In the genomic region with DNA sequence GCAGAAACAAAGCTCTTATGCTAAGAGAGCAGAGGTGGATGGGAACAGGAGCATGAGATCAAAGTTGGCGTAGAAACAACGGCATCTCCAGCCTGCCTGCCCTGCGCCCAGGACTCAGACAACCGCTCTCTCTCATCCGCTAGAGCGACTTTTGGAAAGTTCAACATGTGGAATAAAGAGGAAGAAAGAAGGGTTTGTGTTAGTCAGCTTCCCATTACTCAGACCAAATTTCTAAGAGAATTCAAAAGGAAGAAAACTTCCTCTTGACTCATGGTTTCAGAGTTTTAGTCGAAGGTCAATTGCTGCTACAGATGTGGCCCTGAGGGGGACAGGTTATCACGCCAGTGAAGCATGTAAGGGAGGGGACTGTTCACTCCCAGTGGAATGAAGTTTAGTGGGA, we compare ENCODE assay signal across 15 mouse cellular contexts. TPM values are rescaled to one million over a fixed set of nuclear protein-coding genes. Genes with fewer than 3 reads are reported as not detected.
"Had no signal": no experiment of that assay in that cellular context is flagged by ENCODE, and none has a peak within 500 bp of the region (broad histone marks: within the 10 kb centered on the region; RNA-seq: fewer than 3 reads in every experiment).

No protein-coding gene starts in this region.

- H3K4me1 ChIP-seq: kidney, embryonic 15.5 days; liver, embryonic 13.5 days; neural tube, embryonic 13.5 days; stomach, embryonic 15.5 days had no signal

- H3K4me3 ChIP-seq: kidney, embryonic 15.5 days; left cerebral cortex, adult 2 months; liver, embryonic 13.5 days; megakaryocyte, embryonic 14.5 days; midbrain, embryonic 10.5 days; midbrain, embryonic 13.5 days; myocyte; neural tube, embryonic 13.5 days; stomach, embryonic 15.5 days had no signal

- H3K27me3 ChIP-seq: liver, embryonic 13.5 days; midbrain, embryonic 13.5 days; neural tube, embryonic 13.5 days; stomach, embryonic 15.5 days had no signal

- H3K36me3 ChIP-seq: kidney, embryonic 15.5 days; liver, embryonic 13.5 days; midbrain, embryonic 10.5 days; midbrain, embryonic 13.5 days; neural tube, embryonic 13.5 days; stomach, embryonic 15.5 days had no signal

- H3K27ac ChIP-seq: kidney, embryonic 15.5 days; left cerebral cortex, adult 2 months; liver, embryonic 13.5 days; midbrain, embryonic 10.5 days; midbrain, embryonic 13.5 days; neural tube, embryonic 13.5 days; stomach, embryonic 15.5 days had no signal

RNA-seq across cellular contexts. Expression of a gene that starts 39.5 kb away (rescaled TPM):
- total RNA-seq: liver, adult 2 months had no signal
- polyA plus RNA-seq: limb, embryonic 11.5 days; liver, adult 2 months had no signal

RNA-seq across cellular contexts. Expression of a gene that starts 46.6 kb away (rescaled TPM):
- total RNA-seq: liver, adult 2 months; monocyte, adult 5-6 weeks had no signal
- polyA plus RNA-seq: liver, adult 2 months; liver, embryonic 13.5 days; liver, embryonic 16.5 days; lung, embryonic 14.5 days; midbrain, embryonic 10.5 days had no signal

RNA-seq across cellular contexts. Expression of a gene that starts 59.1 kb away (rescaled TPM):
- total RNA-seq: liver, adult 2 months; monocyte, adult 5-6 weeks; neutrophil, adult 5-6 weeks had no signal
- polyA plus RNA-seq: myocyte had no signal
